Mouse (Mus musculus) 3134 (cell line): Measurements from ENCODE around the gene Ier5.

Experiments used
- DNase-seq: peaks from one replicate; pipeline ENCODE4 v3.0.0-alpha.2; 2011; ENCODE audit warnings: low spot score; ENCODE audit not compliant: insufficient read length; ENCODE audit errors: extremely low read depth

Ier5 gene

GRCm38 (mm10) chr1:155102631-155103030, 3.2 kb upstream of the Ier5 start:
- no peak for DNase-seq

- no peak for DNase-seq
Observed at GRCm38 (mm10) chr1:155098486-155099279, 753 bp downstream of the Ier5 start.

- peak; percentile 72 for DNase-seq
Observed at GRCm38 (mm10) chr1:155097931-155098485, 1.4 kb downstream of the Ier5 start.

- peak; percentile 34 for DNase-seq
Observed at GRCm38 (mm10) chr1:155097354-155097753, 2.1 kb downstream of the Ier5 start.

- DNase-seq: no peak
Observed at GRCm38 (mm10) chr1:155096620-155097261, 2.7 kb downstream of the Ier5 start.

DNA sequence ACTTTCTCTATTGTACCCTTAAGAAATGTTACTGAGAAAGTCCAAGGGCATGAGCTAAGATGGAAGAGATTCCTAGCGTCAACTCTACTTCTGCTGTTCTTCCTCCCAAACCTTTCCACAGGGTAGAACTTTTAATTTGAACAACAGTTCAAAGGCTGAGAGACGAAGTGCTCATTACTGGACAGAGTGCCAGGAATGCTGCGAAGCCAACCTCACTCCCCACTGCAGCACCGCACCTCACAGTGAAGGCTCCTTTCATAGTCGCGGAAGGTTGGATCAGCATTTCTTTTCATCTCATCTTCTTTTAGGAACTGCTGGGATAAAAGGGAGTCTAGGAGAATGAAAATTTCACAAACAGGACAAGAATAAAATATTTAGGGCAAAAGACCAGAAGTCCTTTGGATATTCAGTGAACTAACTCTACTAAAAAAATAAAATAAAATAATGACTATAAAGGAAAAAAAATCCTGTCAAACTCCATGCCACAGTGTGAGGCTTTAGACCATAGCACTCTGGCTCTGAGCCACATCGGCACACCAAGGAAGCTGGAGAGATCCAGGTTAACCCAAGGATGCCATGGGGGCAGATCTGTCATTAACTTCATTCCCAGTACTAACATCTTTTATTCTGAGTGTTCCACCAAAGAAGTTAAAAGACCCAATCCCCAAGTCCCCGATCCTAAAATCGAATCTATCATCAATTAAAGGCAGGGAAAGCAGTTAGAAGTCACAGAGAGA, 5.3 kb downstream of the Ier5 start:
- DNase-seq: no peak

GRCm38 (mm10) chr1:155093145-155093791, 6.2 kb downstream of the Ier5 start:
- DNase-seq: peak; percentile 78

DNA sequence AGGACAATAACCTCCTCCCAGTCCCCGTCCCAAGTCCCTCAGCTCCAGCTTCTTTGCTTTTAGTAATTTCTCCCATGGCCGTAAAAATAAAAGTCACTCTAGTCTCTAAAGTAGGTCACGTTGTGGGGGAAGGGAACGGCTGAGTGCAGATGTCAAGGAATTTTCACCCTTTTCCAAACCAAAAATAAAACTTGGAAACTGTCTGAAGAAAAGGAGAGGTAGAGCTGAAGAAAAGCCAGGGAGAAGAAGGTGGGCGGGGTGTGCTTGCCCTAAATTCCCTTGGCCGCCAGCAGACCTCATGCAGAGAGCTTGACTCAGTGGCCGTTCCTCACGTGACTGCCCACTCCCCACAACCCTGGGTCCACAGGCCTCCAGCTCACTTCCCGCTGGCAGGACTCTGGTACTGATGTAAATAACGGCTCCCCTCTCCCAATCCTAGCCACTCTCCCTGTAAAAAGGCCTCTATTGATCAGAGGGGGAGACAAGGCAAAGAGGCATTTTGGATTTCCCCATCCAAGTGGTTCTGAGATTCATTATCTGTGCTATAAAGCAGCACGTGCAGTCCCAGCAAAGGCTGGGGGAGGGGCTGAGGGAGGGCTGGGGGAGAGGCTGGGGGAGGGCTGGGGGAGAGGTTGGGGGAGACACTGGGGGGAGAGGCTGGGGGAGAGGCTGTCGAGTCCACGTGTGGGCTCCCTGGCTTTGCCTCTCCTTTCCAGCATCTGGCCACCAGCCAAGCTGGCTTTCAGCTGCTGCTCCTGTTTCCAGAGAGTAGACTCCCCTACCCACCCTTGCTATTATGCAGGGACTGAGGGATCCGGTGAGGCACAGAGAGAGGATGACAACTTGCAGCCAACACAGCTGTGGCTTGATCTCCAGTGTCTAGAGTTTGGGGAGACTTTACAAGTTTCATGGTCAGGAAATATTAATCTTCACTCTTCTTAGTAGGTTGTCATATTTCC, 7.3 kb downstream of the Ier5 start:
- DNase-seq: peak; percentile 70

DNA sequence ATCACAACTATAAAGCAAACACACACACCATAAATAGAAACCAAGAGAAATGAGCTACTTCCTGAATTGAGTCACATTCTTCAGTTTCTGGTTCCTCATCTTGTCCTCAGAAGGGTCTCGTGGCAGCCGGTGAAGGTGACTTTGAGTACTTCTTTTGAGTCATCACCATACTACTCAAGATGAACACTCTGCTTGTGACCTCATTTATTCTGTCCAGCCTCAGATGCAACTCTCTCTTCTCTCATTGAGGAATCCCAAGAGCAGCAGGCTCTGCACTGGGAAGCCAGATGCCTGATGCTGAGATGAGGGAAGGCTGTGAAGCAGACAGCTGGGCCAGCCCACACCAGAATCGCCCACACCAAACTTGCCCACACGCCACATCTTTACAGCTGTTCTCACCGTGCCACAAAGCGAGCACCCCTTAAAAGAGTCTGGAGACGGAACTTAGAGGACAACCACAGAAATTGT, 8.0 kb downstream of the Ier5 start:
- DNase-seq: peak; percentile 36

DNA sequence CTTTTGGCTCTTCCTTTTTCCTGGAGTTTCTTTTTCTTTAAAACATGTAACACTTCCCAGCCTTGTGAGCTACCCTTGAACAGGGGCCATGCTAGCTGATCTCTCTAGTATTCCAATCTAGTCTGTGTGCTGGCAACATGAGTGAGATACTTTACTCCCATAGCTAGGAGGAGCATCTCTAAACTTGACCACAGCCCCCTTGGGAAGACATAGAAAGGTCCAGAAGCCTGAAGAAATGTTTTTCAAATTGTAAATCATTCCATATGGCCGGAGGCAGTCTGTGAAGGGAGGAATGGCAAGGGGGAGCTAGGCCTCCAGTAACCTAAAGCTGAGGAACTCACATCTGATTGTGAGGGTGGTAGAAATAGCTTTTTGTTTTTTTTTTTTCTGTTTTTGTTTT, 8.7 kb downstream of the Ier5 start:
- DNase-seq: no peak

GRCm38 (mm10) chr1:155090327-155090726, 9.1 kb downstream of the Ier5 start:
- DNase-seq: no peak

- DNase-seq: no peak
Observed at GRCm38 (mm10) chr1:155088847-155089603, 10.4 kb downstream of the Ier5 start.

- no peak for DNase-seq
Observed at GRCm38 (mm10) chr1:155088046-155088445, 11.4 kb downstream of the Ier5 start.

- no peak for DNase-seq
Observed at GRCm38 (mm10) chr1:155086893-155087292, 12.5 kb downstream of the Ier5 start.

GRCm38 (mm10) chr1:155086416-155086815, 13.0 kb downstream of the Ier5 start:
- DNase-seq: no peak

GRCm38 (mm10) chr1:155084839-155085238, 14.6 kb downstream of the Ier5 start:
- DNase-seq: no peak

GRCm38 (mm10) chr1:155083271-155084265, 15.9 kb downstream of the Ier5 start:
- DNase-seq: peak; percentile 89

- no peak for DNase-seq
Observed at GRCm38 (mm10) chr1:155082965-155083268, 16.5 kb downstream of the Ier5 start.
